Mouse (Mus musculus): ENCODE results near the gene Mfsd4b4. TPM values are rescaled to one million over a fixed set of nuclear protein-coding genes. Genes with fewer than 3 reads are reported as not detected.
A peak's percentile ranks its signal among the peaks of the same experiment; 100 is the strongest.
"Not testable (repeated sequence)": the region's sequence is repeated elsewhere in the genome, so short reads cannot be mapped to it uniquely, and the experiment has no call there.

Gene Mfsd4b4
- polyA plus RNA-seq (2014; fragmentation: Nextera tagmentation; extraction: Ambion mirVana): 4.3 and 5.5 TPM in 2 replicates

DNA sequence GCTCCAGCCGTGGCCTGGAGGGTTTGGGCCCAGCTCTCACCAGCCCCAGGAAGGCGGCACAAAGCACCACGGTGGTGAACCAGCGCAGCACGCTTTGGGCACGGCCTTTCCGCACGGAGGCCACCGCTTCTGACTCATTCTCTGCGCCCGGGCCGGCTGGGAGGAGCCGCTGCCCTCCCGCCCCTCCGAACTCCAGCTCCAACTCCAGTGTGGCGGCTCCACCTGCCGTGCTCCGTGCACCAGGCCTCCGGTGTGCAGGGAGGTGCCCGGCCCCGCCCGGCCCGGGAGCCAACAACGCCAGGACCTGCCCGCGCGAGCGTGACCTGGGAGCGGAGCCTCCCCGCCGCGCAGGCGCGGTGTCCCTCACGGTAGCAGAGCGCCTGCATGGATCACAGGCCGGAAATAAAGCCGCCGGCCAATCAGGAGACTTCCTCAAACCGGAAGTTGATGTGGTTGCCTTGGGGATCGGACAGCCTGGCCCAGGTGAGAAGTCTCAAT, at the start of gene Mfsd4b4:
Gene Mfsd4b4, minus strand, starts transcription at position 365 of the 498 bp plus-strand sequence.
- no peaks in the 10 kb centered on the region for H3K9me3 ChIP-seq (replicated peaks; ENCODE audit: control insufficient read depth, low read length)
- H3K4me1 ChIP-seq (ENCODE audit: control insufficient read depth, insufficient read depth, low read length): peaks cover 5% of the 10 kb centered on the region; the same call in 1 of the 2 replicates
- H3K9ac ChIP-seq (ENCODE audit: low read depth, low read length): peak within 1 kb of the TSS; percentile 97
- no peaks in the 10 kb centered on the region for H3K27me3 ChIP-seq (ENCODE audit: control insufficient read depth, insufficient read depth, low read length)
- H3K4me3 ChIP-seq (ENCODE audit: low read depth, low read length): peak within 1 kb of the TSS; percentile 75
- H3K27ac ChIP-seq (ENCODE audit: low read depth, low read length): peak within 1 kb of the TSS; percentile 83
- no peaks in the 10 kb centered on the region for H3K36me3 ChIP-seq (ENCODE audit: control insufficient read depth, insufficient read depth, low read length)
- under 1% methylated on average over 41 of the region's 41 CpGs for WGBS (ENCODE audit: insufficient replicate concordance)
- peak; percentile 94 for ATAC-seq (replicated peaks; ENCODE audit: insufficient number of reproducible peaks, low FRiP score, low TSS enrichment)
- peak within 1 kb of the TSS; percentile 68 for H3K4me2 ChIP-seq

GRCm38 (mm10) chr10:39947195-39947594, 48.2 kb upstream of the Mfsd4b4 start:
- H3K4me1 ChIP-seq (ENCODE audit: control insufficient read depth, insufficient read depth, low read length): not testable (repeated sequence)

DNA sequence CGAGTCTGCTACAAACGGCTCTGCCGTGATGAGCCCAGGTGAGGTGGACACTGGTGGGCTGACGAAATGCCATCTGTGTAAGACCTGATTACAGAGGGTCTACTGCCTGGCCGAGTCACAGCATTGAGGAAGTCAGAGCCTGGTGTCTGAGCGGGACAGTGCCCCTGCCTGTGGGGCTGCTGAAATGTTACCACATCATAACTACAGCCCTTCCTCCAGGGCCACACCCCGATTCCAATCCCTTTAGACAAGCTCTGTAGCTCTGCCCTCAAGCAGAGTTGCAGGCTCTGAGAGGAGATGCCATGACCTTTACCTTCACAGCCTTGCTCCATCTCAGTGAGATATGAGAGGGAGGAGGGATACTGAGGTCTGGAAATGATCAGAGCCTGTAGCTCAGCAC, 37.5 kb upstream of the Mfsd4b4 start:
- no peak for ATAC-seq (replicated peaks; ENCODE audit: insufficient number of reproducible peaks, low FRiP score, low TSS enrichment)

More at GRCm38 (mm10) chr10:39947195-39947594, 48.2 kb upstream of the Mfsd4b4 start:
- not testable (repeated sequence) for H3K4me3 ChIP-seq (ENCODE audit: low read depth, low read length); H3K9me3 ChIP-seq (replicated peaks; ENCODE audit: control insufficient read depth, low read length); H3K4me2 ChIP-seq; H3K27ac ChIP-seq (ENCODE audit: low read depth, low read length); H3K27me3 ChIP-seq (ENCODE audit: control insufficient read depth, insufficient read depth, low read length); H3K36me3 ChIP-seq (ENCODE audit: control insufficient read depth, insufficient read depth, low read length); ATAC-seq (replicated peaks; ENCODE audit: insufficient number of reproducible peaks, low FRiP score, low TSS enrichment); H3K9ac ChIP-seq (ENCODE audit: low read depth, low read length)
- 80% methylated on average over 3 of the region's 3 CpGs for WGBS (ENCODE audit: insufficient replicate concordance)

GRCm38 (mm10) chr10:39926616-39927139, 27.6 kb upstream of the Mfsd4b4 start, which contains the start of gene Mfsd4b2:
TSS of gene Mfsd4b2 (minus strand) at chr10:39926923.
- peak within 1 kb of the TSS; percentile 49 for H3K4me3 ChIP-seq (ENCODE audit: low read depth, low read length)
- peak within 1 kb of the TSS; percentile 56 for H3K9ac ChIP-seq (ENCODE audit: low read depth, low read length)
- peak; percentile 49; the same call in 1 of the 2 replicates for ATAC-seq (replicated peaks; ENCODE audit: insufficient number of reproducible peaks, low FRiP score, low TSS enrichment)
- H3K36me3 ChIP-seq (ENCODE audit: control insufficient read depth, insufficient read depth, low read length): no peaks in the 10 kb centered on the region
- H3K9me3 ChIP-seq (replicated peaks; ENCODE audit: control insufficient read depth, low read length): no peaks in the 10 kb centered on the region
- 1% methylated on average over 41 of the region's 41 CpGs for WGBS (ENCODE audit: insufficient replicate concordance)
- H3K27ac ChIP-seq (ENCODE audit: low read depth, low read length): no peak within 1 kb of the TSS
- H3K4me1 ChIP-seq (ENCODE audit: control insufficient read depth, insufficient read depth, low read length): 0 out of 2 replicates have a peak, but pooled peaks cover 2% of the 10 kb centered on the region
- H3K4me2 ChIP-seq: peak within 1 kb of the TSS; percentile 87
- H3K27me3 ChIP-seq (ENCODE audit: control insufficient read depth, insufficient read depth, low read length): 0 out of 2 replicates have a peak, but pooled peaks cover 7% of the 10 kb centered on the region

More for the DNA sequence above, 37.5 kb upstream of the Mfsd4b4 start:
- no peak overlapping the region for H3K27ac ChIP-seq (ENCODE audit: low read depth, low read length)
- no peak overlapping the region for H3K9ac ChIP-seq (ENCODE audit: low read depth, low read length)
- 67% methylated on average over 7 of the region's 7 CpGs for whole genome bisulfite sequencing (ENCODE audit: insufficient replicate concordance)
- no peak overlapping the region for H3K4me3 ChIP-seq (ENCODE audit: low read depth, low read length)
- H3K36me3 ChIP-seq (ENCODE audit: control insufficient read depth, insufficient read depth, low read length): no peaks in the 10 kb centered on the region
- no peaks in the 10 kb centered on the region for H3K4me1 ChIP-seq (ENCODE audit: control insufficient read depth, insufficient read depth, low read length)
- H3K4me2 ChIP-seq: no peak overlapping the region
- no peaks in the 10 kb centered on the region for H3K9me3 ChIP-seq (replicated peaks; ENCODE audit: control insufficient read depth, low read length)
- no peaks in the 10 kb centered on the region for H3K27me3 ChIP-seq (ENCODE audit: control insufficient read depth, insufficient read depth, low read length)

- H3K4me2 ChIP-seq; H3K9ac ChIP-seq (ENCODE audit: low read depth, low read length); H3K27ac ChIP-seq (ENCODE audit: low read depth, low read length); H3K36me3 ChIP-seq (ENCODE audit: control insufficient read depth, insufficient read depth, low read length); H3K4me1 ChIP-seq (ENCODE audit: control insufficient read depth, insufficient read depth, low read length); H3K4me3 ChIP-seq (ENCODE audit: low read depth, low read length); H3K27me3 ChIP-seq (ENCODE audit: control insufficient read depth, insufficient read depth, low read length); H3K9me3 ChIP-seq (replicated peaks; ENCODE audit: control insufficient read depth, low read length): not testable (repeated sequence)
- ATAC-seq (replicated peaks; ENCODE audit: insufficient number of reproducible peaks, low FRiP score, low TSS enrichment): 0 out of 2 replicates have a peak, but pooled peaks have one; percentile 71
- 41% methylated on average over 8 of the region's 8 CpGs for WGBS (ENCODE audit: insufficient replicate concordance)
These were observed 25.5 kb upstream of the Mfsd4b4 start for GRCm38 (mm10) chr10:39924556-39924955.

DNA sequence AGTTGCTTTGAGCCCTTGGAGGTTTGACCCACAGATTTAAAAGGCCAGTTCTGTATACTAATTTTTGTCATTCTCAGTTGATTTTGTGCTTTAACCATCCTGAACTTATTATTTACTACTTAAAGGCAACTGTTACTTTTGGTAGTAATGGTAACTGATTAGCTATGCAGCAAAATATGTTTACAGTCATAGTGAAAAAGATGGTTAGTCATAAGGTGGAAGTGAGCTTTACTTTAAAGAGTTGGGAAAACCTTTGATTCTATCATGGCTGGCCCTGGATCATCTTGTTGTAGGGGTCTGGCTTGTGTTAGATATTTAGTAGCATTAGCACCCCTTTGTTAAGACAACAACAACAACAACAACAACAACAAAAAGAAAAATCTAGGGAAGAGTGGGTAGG, 13.6 kb upstream of the Mfsd4b4 start:
- Histone ChIP-seq H3K4me3 (ENCODE audit: low read depth, low read length) (no peak overlapping the region), H3K9ac (ENCODE audit: low read depth, low read length) (no peak overlapping the region), H3K4me2 (no peak overlapping the region), H3K36me3 (ENCODE audit: control insufficient read depth, insufficient read depth, low read length) (no peaks in the 10 kb centered on the region), H3K27me3 (ENCODE audit: control insufficient read depth, insufficient read depth, low read length) (no peaks in the 10 kb centered on the region), H3K9me3 (replicated peaks; ENCODE audit: control insufficient read depth, low read length) (no peaks in the 10 kb centered on the region), H3K4me1 (ENCODE audit: control insufficient read depth, insufficient read depth, low read length) (no peaks in the 10 kb centered on the region), H3K27ac (ENCODE audit: low read depth, low read length) (no peak overlapping the region)
- no peak for ATAC-seq (replicated peaks; ENCODE audit: insufficient number of reproducible peaks, low FRiP score, low TSS enrichment)

DNA sequence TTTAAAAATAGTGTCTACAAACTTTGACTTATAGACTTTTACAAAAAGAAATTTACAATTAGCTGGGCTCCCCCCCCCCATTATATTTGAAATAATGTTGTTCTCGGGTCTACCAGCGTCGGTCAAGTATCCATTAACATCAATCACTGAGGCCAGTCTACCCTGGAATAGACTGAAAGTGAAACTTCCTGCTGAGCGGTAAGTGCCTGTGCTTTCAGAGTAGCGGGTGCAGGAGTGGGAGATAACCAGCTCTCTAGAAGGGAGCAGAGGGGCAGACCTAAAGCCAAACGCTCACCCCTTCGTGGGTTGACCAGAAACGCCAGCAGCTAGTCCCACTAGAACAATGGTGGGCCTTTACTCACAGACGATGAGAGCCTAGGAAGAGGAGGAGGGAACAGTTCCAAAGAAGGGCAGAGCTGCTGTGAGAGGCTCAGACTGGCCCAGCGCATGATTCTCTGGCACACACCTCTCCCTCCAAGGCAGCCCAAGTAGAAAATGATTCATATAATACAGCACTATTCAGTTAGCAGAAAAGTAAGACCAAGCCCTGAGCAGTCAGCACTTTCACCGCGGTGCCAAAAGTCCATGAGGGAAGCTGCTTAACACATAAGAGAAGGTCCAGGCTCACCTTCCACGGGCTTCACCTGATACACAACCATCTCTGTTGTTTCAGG, 9.9 kb upstream of the Mfsd4b4 start:
- H3K9ac ChIP-seq (ENCODE audit: low read depth, low read length): no peak overlapping the region
- H3K27ac ChIP-seq (ENCODE audit: low read depth, low read length): no peak overlapping the region
- no peak overlapping the region for H3K4me3 ChIP-seq (ENCODE audit: low read depth, low read length)
- H3K27me3 ChIP-seq (ENCODE audit: control insufficient read depth, insufficient read depth, low read length): no peaks in the 10 kb centered on the region
- no peaks in the 10 kb centered on the region for H3K4me1 ChIP-seq (ENCODE audit: control insufficient read depth, insufficient read depth, low read length)
- peak overlapping the region; percentile 34; the same call in 1 of the 2 replicates for H3K4me2 ChIP-seq
- ATAC-seq (replicated peaks; ENCODE audit: insufficient number of reproducible peaks, low FRiP score, low TSS enrichment): no peak
- 58% methylated on average over 13 of the region's 13 CpGs for WGBS (ENCODE audit: insufficient replicate concordance)
- H3K36me3 ChIP-seq (ENCODE audit: control insufficient read depth, insufficient read depth, low read length): no peaks in the 10 kb centered on the region
- H3K9me3 ChIP-seq (replicated peaks; ENCODE audit: control insufficient read depth, low read length): no peaks in the 10 kb centered on the region

GRCm38 (mm10) chr10:39906799-39907658, 8.0 kb upstream of the Mfsd4b4 start:
- H3K27me3 ChIP-seq (ENCODE audit: control insufficient read depth, insufficient read depth, low read length): no peaks in the 10 kb centered on the region
- H3K9ac ChIP-seq (ENCODE audit: low read depth, low read length): no peak overlapping the region
- H3K4me1 ChIP-seq (ENCODE audit: control insufficient read depth, insufficient read depth, low read length): no peaks in the 10 kb centered on the region
- no peaks in the 10 kb centered on the region for H3K36me3 ChIP-seq (ENCODE audit: control insufficient read depth, insufficient read depth, low read length)
- no peak for ATAC-seq (replicated peaks; ENCODE audit: insufficient number of reproducible peaks, low FRiP score, low TSS enrichment)
- H3K9me3 ChIP-seq (replicated peaks; ENCODE audit: control insufficient read depth, low read length): no peaks in the 10 kb centered on the region
- no peak overlapping the region for H3K4me2 ChIP-seq
- WGBS (ENCODE audit: insufficient replicate concordance): 66% methylated on average over 10 of the region's 10 CpGs
- H3K4me3 ChIP-seq (ENCODE audit: low read depth, low read length): no peak overlapping the region
- no peak overlapping the region for H3K27ac ChIP-seq (ENCODE audit: low read depth, low read length)

All from heart, embryonic 11.5 days (tissue).